Mouse (Mus musculus): ENCODE measurements around the gene Zfp955a. TPM values are rescaled to one million over a fixed set of nuclear protein-coding genes. Genes with fewer than 3 reads are reported as not detected.
"Not testable (repeated sequence)": the region's sequence is repeated elsewhere in the genome, so short reads cannot be mapped to it uniquely, and the experiment has no call there.

Zfp955a gene
- polyA plus RNA-seq, 1 experiment from 2014 or later: 20.0 TPM

GRCm38 (mm10) chr17:33221590-33221989 lies 33.4 kb downstream of the Zfp955a start, which contains the start of gene Olfr1564:
Gene Olfr1564 (minus strand): TSS chr17:33221690.
- TF ChIP-seq CTCF (IDR thresholded peaks at IDR 0.05; ENCODE audit: low read depth): no peak
- H3K4me2 ChIP-seq: no peak within 1 kb of the TSS
- peaks cover 1% of the 10 kb centered on the region; the same call in 1 of the 2 replicates for H3K9me3 ChIP-seq (ENCODE audit: low read depth, low read length)
- no peak within 1 kb of the TSS for H3K9ac ChIP-seq
- no peaks in the 10 kb centered on the region for H3K27me3 ChIP-seq (ENCODE audit: insufficient read depth, low read length)
- H3K27ac ChIP-seq (ENCODE audit: low read depth): no peak within 1 kb of the TSS
- DNase-seq (no peak), ATAC-seq (ENCODE audit: insufficient read depth) (no peak)
- H3K36me3 ChIP-seq (ENCODE audit: insufficient read depth): no peaks in the 10 kb centered on the region
- H3K4me3 ChIP-seq (ENCODE audit: low read depth, low read length): no peak within 1 kb of the TSS
- no peaks in the 10 kb centered on the region for H3K4me1 ChIP-seq (ENCODE audit: insufficient read depth)
- WGBS: 71% methylated on average over 2 of the region's 2 CpGs

- H3K4me2 ChIP-seq; ATAC-seq (ENCODE audit: insufficient read depth); H3K36me3 ChIP-seq (ENCODE audit: insufficient read depth); H3K4me3 ChIP-seq (ENCODE audit: low read depth, low read length); H3K4me1 ChIP-seq (ENCODE audit: insufficient read depth); H3K27me3 ChIP-seq (ENCODE audit: insufficient read depth, low read length); H3K9me3 ChIP-seq (ENCODE audit: low read depth, low read length); H3K27ac ChIP-seq (ENCODE audit: low read depth); H3K9ac ChIP-seq; DNase-seq: not testable (repeated sequence)
- WGBS: no CpG with 5 or more reads among the region's 2 CpGs
Observed at GRCm38 (mm10) chr17:33191002-33191401, 63.9 kb downstream of the Zfp955a start, which contains the start of gene Olfr239. Gene Olfr239 (plus strand): TSS chr17:33191302.

Other genes with a start within 250 kb of the Zfp955a start
- gene Zfp763, start 221.7 kb downstream of the Zfp955a start, polyA plus RNA-seq (2014; fragmentation: Nextera tagmentation; extraction: Ambion mirVana): 14.6 and 16.9 TPM in 2 replicates
- gene 4921501E09Rik, start 187.1 kb downstream of the Zfp955a start, polyA plus RNA-seq (2014; fragmentation: Nextera tagmentation; extraction: Ambion mirVana): not detected in 2 replicates
- 6.2 and 8.0 TPM in 2 replicates for gene Zfp563, start 165.8 kb downstream of the Zfp955a start, polyA plus RNA-seq (2014; fragmentation: Nextera tagmentation; extraction: Ambion mirVana)
- gene Morc2b, start 115.5 kb downstream of the Zfp955a start, polyA plus RNA-seq (2014; fragmentation: Nextera tagmentation; extraction: Ambion mirVana): not detected in 2 replicates
- gene Olfr55, start 86.7 kb downstream of the Zfp955a start, polyA plus RNA-seq (2014; fragmentation: Nextera tagmentation; extraction: Ambion mirVana): not detected in 2 replicates
- gene Olfr239, start 63.8 kb downstream of the Zfp955a start, polyA plus RNA-seq (2014; fragmentation: Nextera tagmentation; extraction: Ambion mirVana): not detected in 2 replicates
- gene Olfr1564, start 33.5 kb downstream of the Zfp955a start, polyA plus RNA-seq (2014; fragmentation: Nextera tagmentation; extraction: Ambion mirVana): not detected in 2 replicates
- 0.03 TPM in 2 replicates for gene Olfr63, start 9.5 kb upstream of the Zfp955a start, polyA plus RNA-seq (2014; fragmentation: Nextera tagmentation; extraction: Ambion mirVana)
- 9.5 and 10.1 TPM in 2 replicates for gene Zfp955b, start 34.4 kb upstream of the Zfp955a start, polyA plus RNA-seq (2014; fragmentation: Nextera tagmentation; extraction: Ambion mirVana)
- 14.7 and 17.4 TPM in 2 replicates for gene Zfp81, start 103.7 kb upstream of the Zfp955a start, polyA plus RNA-seq (2014; fragmentation: Nextera tagmentation; extraction: Ambion mirVana)
- gene Zfp101, start 139.5 kb upstream of the Zfp955a start, polyA plus RNA-seq (2014; fragmentation: Nextera tagmentation; extraction: Ambion mirVana): 20.4 and 20.8 TPM in 2 replicates
- 0.23 TPM in 1 of 2 replicates, not detected in the other for gene Actl9, start 177.8 kb upstream of the Zfp955a start, polyA plus RNA-seq (2014; fragmentation: Nextera tagmentation; extraction: Ambion mirVana)